Mouse (Mus musculus): ENCODE data around the gene Unc79. TPM values are rescaled to one million over a fixed set of nuclear protein-coding genes. Genes with fewer than 3 reads are reported as not detected.

Unc79 gene
- total and polyA plus RNA-seq, 2 experiments, result 0.15 to 0.46 TPM

DNA sequence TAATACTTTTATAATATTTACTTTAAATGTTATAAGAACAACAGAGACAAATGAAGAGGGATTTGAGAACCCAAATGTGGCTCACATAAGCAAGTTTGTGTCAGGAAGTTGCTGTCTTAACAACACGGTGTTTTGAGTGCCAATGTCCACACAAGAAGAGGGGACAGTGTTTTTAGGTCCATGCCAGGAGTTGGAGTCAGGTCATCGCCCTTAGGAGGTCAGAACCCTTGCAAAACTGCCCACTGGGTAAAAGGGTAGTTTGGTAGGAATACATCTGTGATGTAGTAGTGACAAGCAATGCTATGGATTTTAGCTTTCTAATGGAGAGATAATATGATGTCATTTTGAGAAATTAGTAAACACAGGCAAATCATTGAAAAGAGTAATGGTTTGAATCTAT is 201.6 kb downstream of the Unc79 start:
- Histone ChIP-seq H3K9ac (ENCODE audit: low read depth, low read length) (no peak overlapping the region), H3K4me1 (ENCODE audit: control insufficient read depth, insufficient read depth, low read length) (no peaks in the 10 kb centered on the region), H3K79me2 (ENCODE audit: control insufficient read depth, insufficient read depth, low read length) (no peaks in the 10 kb centered on the region), H3K27ac (replicated peaks; ENCODE audit: insufficient read depth, low read depth, low read length) (no peak overlapping the region), H3K36me3 (ENCODE audit: control insufficient read depth, insufficient read depth, low read length) (no peaks in the 10 kb centered on the region), H3K27me3 (ENCODE audit: control insufficient read depth, insufficient read depth, low read length) (no peaks in the 10 kb centered on the region), H3K4me3 (ENCODE audit: insufficient read depth, low read depth, low read length) (no peak overlapping the region)
- TF ChIP-seq CTCF (IDR thresholded peaks at IDR 0.05; ENCODE audit: low read depth, low read length) (no peak), POLR2A (IDR thresholded peaks at IDR 0.05; ENCODE audit: extremely low read depth, insufficient read depth, low read length) (no peak)
- 7% methylated on average over 2 of the region's 2 CpGs for WGBS
- peak; percentile 97 for DNase-seq (ENCODE audit: extremely low read depth, low read depth, low spot score)

DNA sequence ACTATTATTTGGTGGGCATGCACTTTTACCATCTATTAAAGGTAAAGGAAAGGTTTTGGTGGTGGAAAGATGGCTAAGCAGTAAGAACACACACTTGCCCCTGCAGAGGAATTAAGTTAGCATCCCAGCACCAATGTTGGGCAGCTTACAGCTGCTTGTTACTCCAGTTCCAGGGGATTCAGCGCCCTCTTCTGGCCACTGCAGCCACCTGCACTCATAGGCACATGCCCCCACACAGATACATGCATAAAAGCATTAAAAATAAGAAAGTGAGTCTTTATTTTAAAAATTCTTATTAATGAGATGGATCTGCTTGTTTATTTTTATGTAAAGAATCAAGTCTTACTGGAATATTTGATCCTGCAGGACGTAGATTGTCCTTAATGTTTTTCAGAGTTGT is 206.3 kb downstream of the Unc79 start:
- no peak for TF ChIP-seq POLR2A (IDR thresholded peaks at IDR 0.05; ENCODE audit: extremely low read depth, insufficient read depth, low read length)
- TF ChIP-seq CTCF (IDR thresholded peaks at IDR 0.05; ENCODE audit: low read depth, low read length), result peak; percentile 65
- H3K79me2 ChIP-seq (ENCODE audit: control insufficient read depth, insufficient read depth, low read length), result no peaks in the 10 kb centered on the region
- no peaks in the 10 kb centered on the region for H3K27me3 ChIP-seq (ENCODE audit: control insufficient read depth, insufficient read depth, low read length)
- DNase-seq (ENCODE audit: extremely low read depth, low read depth, low spot score), result peak; percentile 16
- no peaks in the 10 kb centered on the region for H3K36me3 ChIP-seq (ENCODE audit: control insufficient read depth, insufficient read depth, low read length)
- H3K27ac ChIP-seq (replicated peaks; ENCODE audit: insufficient read depth, low read depth, low read length), result no peak overlapping the region
- H3K4me3 ChIP-seq (ENCODE audit: insufficient read depth, low read depth, low read length), result no peak overlapping the region
- WGBS, result 74% methylated on average over 2 of the region's 2 CpGs
- no peaks in the 10 kb centered on the region for H3K4me1 ChIP-seq (ENCODE audit: control insufficient read depth, insufficient read depth, low read length)
- H3K9ac ChIP-seq (ENCODE audit: low read depth, low read length), result no peak overlapping the region

DNA sequence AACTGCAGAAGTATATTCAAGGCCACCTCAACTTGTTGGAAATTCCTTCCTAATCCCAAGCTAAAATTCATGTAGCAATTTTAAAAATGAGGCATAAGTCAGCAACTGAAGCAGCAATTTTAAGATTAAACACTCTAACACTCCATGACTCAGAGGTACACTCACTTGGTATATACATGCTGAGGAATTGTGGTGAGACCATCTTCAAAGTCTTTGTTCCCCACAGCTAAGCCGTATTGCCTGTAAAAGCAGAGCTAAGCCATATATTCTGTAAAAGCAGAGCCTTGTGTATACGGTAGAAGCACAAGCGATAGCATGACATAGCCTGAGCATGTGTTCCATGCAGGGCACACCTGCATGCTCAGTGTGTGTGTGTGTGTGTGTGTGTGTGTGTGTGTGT is 206.7 kb downstream of the Unc79 start:
- no peak overlapping the region for H3K9ac ChIP-seq (ENCODE audit: low read depth, low read length)
- no peak overlapping the region for H3K4me3 ChIP-seq (ENCODE audit: insufficient read depth, low read depth, low read length)
- no peaks in the 10 kb centered on the region for H3K36me3 ChIP-seq (ENCODE audit: control insufficient read depth, insufficient read depth, low read length)
- 85% methylated on average over 3 of the region's 3 CpGs for WGBS
- no peak overlapping the region for H3K27ac ChIP-seq (replicated peaks; ENCODE audit: insufficient read depth, low read depth, low read length)
- no peaks in the 10 kb centered on the region for H3K79me2 ChIP-seq (ENCODE audit: control insufficient read depth, insufficient read depth, low read length)
- no peak for TF ChIP-seq CTCF (IDR thresholded peaks at IDR 0.05; ENCODE audit: low read depth, low read length)
- no peak for TF ChIP-seq POLR2A (IDR thresholded peaks at IDR 0.05; ENCODE audit: extremely low read depth, insufficient read depth, low read length)
- no peak for DNase-seq (ENCODE audit: extremely low read depth, low read depth, low spot score)
- H3K4me1 ChIP-seq (ENCODE audit: control insufficient read depth, insufficient read depth, low read length), result no peaks in the 10 kb centered on the region
- H3K27me3 ChIP-seq (ENCODE audit: control insufficient read depth, insufficient read depth, low read length), result no peaks in the 10 kb centered on the region

DNA sequence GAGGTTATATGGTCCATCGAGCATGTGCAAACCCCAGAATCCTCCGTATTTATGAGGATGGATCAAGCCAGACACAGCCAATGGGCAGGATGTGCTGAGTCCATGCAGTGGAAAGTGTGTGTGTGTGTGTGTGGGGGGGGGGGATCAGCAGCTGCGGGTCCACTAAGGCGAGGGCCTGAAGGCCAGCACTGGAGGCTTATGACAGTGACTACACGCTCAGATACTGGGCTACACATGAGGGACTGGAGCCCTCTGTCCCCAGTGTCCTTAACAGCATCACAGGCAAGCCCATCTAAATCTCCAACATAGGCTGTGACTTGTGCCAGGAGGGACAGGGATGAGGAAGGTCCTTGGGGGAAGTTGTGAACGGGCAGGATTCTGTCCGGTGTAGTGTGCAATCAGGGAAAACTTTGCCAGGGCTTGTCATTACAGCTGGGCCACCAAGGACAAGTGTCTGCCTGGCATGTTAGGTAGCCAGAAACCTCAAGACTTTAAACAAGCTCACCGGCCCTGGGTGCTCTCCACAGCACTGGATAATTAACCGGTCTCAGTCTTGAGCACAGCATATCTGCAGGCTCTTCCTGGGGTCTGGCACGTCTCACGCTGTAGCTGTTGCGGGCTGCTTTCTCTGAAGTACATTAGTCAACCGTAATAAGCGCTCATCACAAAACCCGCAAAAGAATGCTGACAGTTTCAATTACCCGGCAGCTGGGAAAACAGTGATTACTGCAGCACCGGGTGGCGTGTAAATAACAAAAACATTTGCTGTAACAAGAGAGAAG is 208.7 kb downstream of the Unc79 start:
- no peak for DNase-seq (ENCODE audit: extremely low read depth, low read depth, low spot score)
- Histone ChIP-seq H3K27ac (replicated peaks; ENCODE audit: insufficient read depth, low read depth, low read length) (no peak overlapping the region), H3K4me1 (ENCODE audit: control insufficient read depth, insufficient read depth, low read length) (no peaks in the 10 kb centered on the region), H3K79me2 (ENCODE audit: control insufficient read depth, insufficient read depth, low read length) (no peaks in the 10 kb centered on the region), H3K36me3 (ENCODE audit: control insufficient read depth, insufficient read depth, low read length) (no peaks in the 10 kb centered on the region), H3K9ac (ENCODE audit: low read depth, low read length) (no peak overlapping the region), H3K4me3 (ENCODE audit: insufficient read depth, low read depth, low read length) (no peak overlapping the region), H3K27me3 (ENCODE audit: control insufficient read depth, insufficient read depth, low read length) (no peaks in the 10 kb centered on the region)
- TF ChIP-seq CTCF (IDR thresholded peaks at IDR 0.05; ENCODE audit: low read depth, low read length), result no peak
- 86% methylated on average over 18 of the region's 18 CpGs for WGBS

DNA sequence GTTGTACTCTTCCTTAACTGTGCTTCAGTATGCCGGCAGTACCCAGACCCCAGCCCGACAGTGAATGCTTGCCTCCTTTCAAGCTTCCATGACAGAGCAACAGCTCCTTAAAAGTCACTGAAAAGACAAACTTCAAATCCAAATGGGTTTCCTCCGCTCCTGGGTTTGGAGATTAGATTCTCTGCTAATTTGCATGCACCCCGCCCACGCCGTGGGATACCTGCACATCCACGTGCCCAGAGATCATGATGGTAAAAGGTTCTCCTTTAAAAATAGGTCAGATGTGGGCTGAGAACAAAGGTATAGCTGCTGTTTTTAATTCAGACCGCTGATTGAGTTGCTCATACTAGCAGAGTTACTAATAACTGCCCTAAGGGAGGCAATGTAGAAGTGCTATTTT is 210.4 kb downstream of the Unc79 start:
- no peaks in the 10 kb centered on the region for H3K27me3 ChIP-seq (ENCODE audit: control insufficient read depth, insufficient read depth, low read length)
- H3K36me3 ChIP-seq (ENCODE audit: control insufficient read depth, insufficient read depth, low read length), result no peaks in the 10 kb centered on the region
- WGBS, result 79% methylated on average over 8 of the region's 8 CpGs
- DNase-seq (ENCODE audit: extremely low read depth, low read depth, low spot score), result no peak
- TF ChIP-seq CTCF (IDR thresholded peaks at IDR 0.05; ENCODE audit: low read depth, low read length), result no peak
- TF ChIP-seq POLR2A (IDR thresholded peaks at IDR 0.05; ENCODE audit: extremely low read depth, insufficient read depth, low read length), result no peak
- H3K4me1 ChIP-seq (ENCODE audit: control insufficient read depth, insufficient read depth, low read length), result no peaks in the 10 kb centered on the region
- no peak overlapping the region for H3K4me3 ChIP-seq (ENCODE audit: insufficient read depth, low read depth, low read length)
- H3K79me2 ChIP-seq (ENCODE audit: control insufficient read depth, insufficient read depth, low read length), result no peaks in the 10 kb centered on the region
- H3K27ac ChIP-seq (replicated peaks; ENCODE audit: insufficient read depth, low read depth, low read length), result no peak overlapping the region
- no peak overlapping the region for H3K9ac ChIP-seq (ENCODE audit: low read depth, low read length)

DNA sequence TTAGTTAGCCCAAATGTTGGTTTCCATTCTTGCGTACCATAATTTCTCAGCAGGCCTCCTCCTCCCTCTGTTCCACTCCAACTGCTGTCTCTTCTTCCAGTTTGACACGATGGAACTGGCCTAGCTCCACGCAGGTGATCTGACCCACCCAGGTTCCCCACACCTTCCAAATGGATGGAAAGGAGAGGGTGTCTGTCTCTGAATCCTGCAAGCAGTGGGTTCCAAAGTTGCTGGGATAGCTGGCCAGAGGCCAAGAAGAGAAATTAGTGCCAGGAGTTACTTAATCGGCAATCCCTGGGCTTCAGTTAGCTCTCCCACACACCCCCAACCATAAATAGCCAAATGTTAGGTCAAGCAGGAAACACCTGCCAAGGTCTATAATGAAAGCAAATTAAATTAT is 212.1 kb downstream of the Unc79 start:
- H3K27ac ChIP-seq (replicated peaks; ENCODE audit: insufficient read depth, low read depth, low read length), result no peak overlapping the region
- no peaks in the 10 kb centered on the region for H3K4me1 ChIP-seq (ENCODE audit: control insufficient read depth, insufficient read depth, low read length)
- no peak overlapping the region for H3K9ac ChIP-seq (ENCODE audit: low read depth, low read length)
- no peaks in the 10 kb centered on the region for H3K27me3 ChIP-seq (ENCODE audit: control insufficient read depth, insufficient read depth, low read length)
- no peak overlapping the region for H3K4me3 ChIP-seq (ENCODE audit: insufficient read depth, low read depth, low read length)
- 77% methylated on average over 4 of the region's 4 CpGs for WGBS
- no peak for TF ChIP-seq CTCF (IDR thresholded peaks at IDR 0.05; ENCODE audit: low read depth, low read length)
- TF ChIP-seq POLR2A (IDR thresholded peaks at IDR 0.05; ENCODE audit: extremely low read depth, insufficient read depth, low read length), result no peak
- H3K36me3 ChIP-seq (ENCODE audit: control insufficient read depth, insufficient read depth, low read length), result no peaks in the 10 kb centered on the region
- no peak for DNase-seq (ENCODE audit: extremely low read depth, low read depth, low spot score)
- no peaks in the 10 kb centered on the region for H3K79me2 ChIP-seq (ENCODE audit: control insufficient read depth, insufficient read depth, low read length)
